Mouse (Mus musculus): ENCODE measurements around the gene Kctd17.

Gene Kctd17

GRCm38 (mm10) chr15:78414157-78414556 lies 14.2 kb upstream of the Kctd17 start:
- DNase-seq (ENCODE audit: low read depth, low spot score): no peak

- DNase-seq (ENCODE audit: low read depth, low spot score): no peak
Observed at GRCm38 (mm10) chr15:78416937-78417336, 11.4 kb upstream of the Kctd17 start.

GRCm38 (mm10) chr15:78420395-78420794 lies 8.0 kb upstream of the Kctd17 start:
- no peak for DNase-seq (ENCODE audit: low read depth, low spot score)

- DNase-seq (ENCODE audit: low read depth, low spot score): peak; percentile 45
Observed at GRCm38 (mm10) chr15:78422046-78422956, 6.1 kb upstream of the Kctd17 start.

GRCm38 (mm10) chr15:78424507-78424906 lies 3.9 kb upstream of the Kctd17 start:
- DNase-seq (ENCODE audit: low read depth, low spot score): peak; percentile 15

- no peak for DNase-seq (ENCODE audit: low read depth, low spot score)
Observed at GRCm38 (mm10) chr15:78425230-78425629, 3.1 kb upstream of the Kctd17 start.

- DNase-seq (ENCODE audit: low read depth, low spot score): no peak
Observed at GRCm38 (mm10) chr15:78429139-78429459, 735 bp downstream of the Kctd17 start.

GRCm38 (mm10) chr15:78429871-78430622 lies 1.7 kb downstream of the Kctd17 start:
- no peak for DNase-seq (ENCODE audit: low read depth, low spot score)

GRCm38 (mm10) chr15:78430874-78431273 lies 2.5 kb downstream of the Kctd17 start:
- no peak for DNase-seq (ENCODE audit: low read depth, low spot score)

- DNase-seq (ENCODE audit: low read depth, low spot score): no peak
Observed at GRCm38 (mm10) chr15:78431541-78432121, 3.3 kb downstream of the Kctd17 start.

- DNase-seq (ENCODE audit: low read depth, low spot score): peak; percentile 32
Observed at GRCm38 (mm10) chr15:78434896-78435520, 6.6 kb downstream of the Kctd17 start.

GRCm38 (mm10) chr15:78435681-78436080 lies 7.3 kb downstream of the Kctd17 start:
- no peak for DNase-seq (ENCODE audit: low read depth, low spot score)

- peak; percentile 88 for DNase-seq (ENCODE audit: low read depth, low spot score)
Observed at GRCm38 (mm10) chr15:78436380-78437192, 8.2 kb downstream of the Kctd17 start.

- DNase-seq (ENCODE audit: low read depth, low spot score): peak; percentile 75
Observed at GRCm38 (mm10) chr15:78437237-78438017, 9.1 kb downstream of the Kctd17 start.

GRCm38 (mm10) chr15:78438018-78438394 lies 9.6 kb downstream of the Kctd17 start:
- DNase-seq (ENCODE audit: low read depth, low spot score): no peak

- no peak for DNase-seq (ENCODE audit: low read depth, low spot score)
Observed at GRCm38 (mm10) chr15:78438505-78438904, 10.1 kb downstream of the Kctd17 start.

GRCm38 (mm10) chr15:78438973-78439372 lies 10.6 kb downstream of the Kctd17 start:
- DNase-seq (ENCODE audit: low read depth, low spot score): no peak

GRCm38 (mm10) chr15:78442231-78442630 lies 13.9 kb downstream of the Kctd17 start:
- DNase-seq (ENCODE audit: low read depth, low spot score): no peak

- no peak for DNase-seq (ENCODE audit: low read depth, low spot score)
Observed at GRCm38 (mm10) chr15:78443857-78444256, 15.5 kb downstream of the Kctd17 start.

GRCm38 (mm10) chr15:78447121-78447520 lies 18.8 kb downstream of the Kctd17 start:
- DNase-seq (ENCODE audit: low read depth, low spot score): no peak
